8 mouse cellular contexts compared by ENCODE assay signal in the genomic region with DNA sequence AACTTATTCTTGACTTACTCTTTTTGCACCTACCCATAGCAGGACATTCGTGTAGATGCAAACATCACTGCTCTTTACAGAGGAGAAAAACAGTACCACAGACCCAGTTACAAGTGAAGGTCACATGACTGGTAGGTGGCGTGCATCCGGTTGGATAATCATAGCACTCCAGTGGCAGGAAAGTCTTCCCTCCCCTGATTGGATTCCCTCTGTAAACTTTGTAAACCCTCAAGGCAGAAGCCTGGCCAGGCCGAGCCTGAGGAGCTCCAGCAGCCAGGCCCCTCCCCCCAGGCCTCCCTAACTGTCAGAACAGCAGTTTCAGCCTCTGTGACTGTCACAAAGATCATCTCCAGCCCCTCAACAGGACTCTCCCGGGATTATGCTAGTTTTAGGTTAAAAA. TPM values are rescaled to one million over a fixed set of nuclear protein-coding genes. Genes with fewer than 3 reads are reported as not detected.
A peak's percentile ranks its signal among the peaks of the same experiment; 100 is the strongest.
DNase-seq lines count a peak whose midpoint lies in the region; ATAC-seq and TF ChIP-seq lines count a peak whose summit lies in the region.

No protein-coding gene starts in this region.

- peak overlapping the region; percentile 36 to 42 for H3K4me3 ChIP-seq in MEL (ENCODE audit: control insufficient read depth in 1 of 2, insufficient read depth in 1 of 2, low read depth in 2 of 2, low read length in 2 of 2)
- H3K4me3 ChIP-seq in embryonic facial prominence, embryonic 15.5 days (replicated peaks): no peak overlapping the region
- H3K4me3 ChIP-seq in intestine, embryonic 16.5 days (ENCODE audit: low read length): no peak overlapping the region
- no peak overlapping the region for H3K4me3 ChIP-seq in lung, embryonic 15.5 days
- no peak overlapping the region for H3K4me3 ChIP-seq in hindbrain, embryonic 14.5 days (replicated peaks; ENCODE audit: low read length)
- H3K4me3 ChIP-seq in forebrain, embryonic 13.5 days: no peak overlapping the region

- H3K4me1 ChIP-seq in MEL (ENCODE audit: control insufficient read depth in 1 of 2, insufficient read depth in 2 of 2, low read length in 2 of 2): peaks cover 2 to 20% of the 10 kb centered on the region in 2 experiments
- 0 out of 2 replicates have a peak, but pooled peaks cover 7% of the 10 kb centered on the region for H3K4me1 ChIP-seq in embryonic facial prominence, embryonic 15.5 days
- H3K4me1 ChIP-seq in intestine, embryonic 16.5 days (ENCODE audit: control insufficient read depth, insufficient read depth, low read length): peaks cover 6% of the 10 kb centered on the region
- H3K4me1 ChIP-seq in lung, embryonic 15.5 days: peaks cover 15% of the 10 kb centered on the region
- no peaks in the 10 kb centered on the region for H3K4me1 ChIP-seq in hindbrain, embryonic 14.5 days (replicated peaks; ENCODE audit: control insufficient read depth, insufficient read depth, low read length)
- no peaks in the 10 kb centered on the region for H3K4me1 ChIP-seq in forebrain, embryonic 13.5 days

- no peak overlapping the region for H3K4me2 ChIP-seq in embryonic facial prominence, embryonic 15.5 days (replicated peaks)
- peak overlapping the region; percentile 26; the same call in 1 of the 2 replicates for H3K4me2 ChIP-seq in intestine, embryonic 16.5 days (ENCODE audit: low read depth, low read length)
- H3K4me2 ChIP-seq in lung, embryonic 15.5 days: peak overlapping the region; percentile 17
- no peak overlapping the region for H3K4me2 ChIP-seq in hindbrain, embryonic 14.5 days (replicated peaks)
- no peak overlapping the region for H3K4me2 ChIP-seq in forebrain, embryonic 13.5 days

- no peak for TF ChIP-seq RAD21 in MEL (IDR thresholded peaks at IDR 0.05; ENCODE audit: low read depth, low read length)

- no peaks in the 10 kb centered on the region for H3K79me2 ChIP-seq in MEL (ENCODE audit: control insufficient read depth, insufficient read depth, low read length, poor library complexity)

- peak overlapping the region; percentile 98 for H3K27ac ChIP-seq in MEL (ENCODE audit: control insufficient read depth, low read depth, low read length)
- peak overlapping the region; percentile 34; the same call in 1 of the 2 replicates for H3K27ac ChIP-seq in embryonic facial prominence, embryonic 15.5 days (replicated peaks)
- 0 out of 2 replicates have a peak overlapping the region, but pooled peaks have one; percentile 55 for H3K27ac ChIP-seq in intestine, embryonic 16.5 days (ENCODE audit: low read length)
- H3K27ac ChIP-seq in lung, embryonic 15.5 days: peak overlapping the region; percentile 65
- H3K27ac ChIP-seq in hindbrain, embryonic 14.5 days: no peak overlapping the region
- H3K27ac ChIP-seq in forebrain, embryonic 13.5 days: no peak overlapping the region

- no peak; a peak in 1 of 4 replicates for TF ChIP-seq POLR2A in MEL (IDR thresholded peaks at IDR 0.05; ENCODE audit: control insufficient read depth in 1 of 2, insufficient read depth in 1 of 2, low read depth in 1 of 2, low read length in 2 of 2, poor library complexity in 1 of 2)

- TF ChIP-seq CTCF in MEL (IDR thresholded peaks at IDR 0.05 in 2 of 3, conservative IDR thresholded peaks at IDR 0.05 in 1 of 3; ENCODE audit: control insufficient read depth in 1 of 3, insufficient read depth in 1 of 3, low read depth in 2 of 3, low read length in 3 of 3, poor library complexity in 1 of 3, severe bottlenecking in 1 of 3): no peak

- peak; percentile 80 for DNase-seq in MEL (ENCODE audit: low read depth, low spot score)
- no peak for DNase-seq in hindbrain, embryonic 14.5 days (ENCODE audit: low spot score)
- no peak for DNase-seq in cerebellum, postnatal 14 days
- DNase-seq in thymus, postnatal 25 days: no peak

- peak; percentile 10 to 57; a peak in 3 of 4 replicates for TF ChIP-seq EP300 in MEL (IDR thresholded peaks at IDR 0.05; ENCODE audit: low read depth in 1 of 2, low read length in 2 of 2)

- H3K36me3 ChIP-seq in MEL (ENCODE audit: control insufficient read depth in 1 of 2, insufficient read depth in 2 of 2, low read length in 2 of 2): peaks cover 0 to 15% of the 10 kb centered on the region in 2 experiments; a peak in 2 of 4 replicates
- no peaks in the 10 kb centered on the region; the same call in 1 of the 2 replicates for H3K36me3 ChIP-seq in embryonic facial prominence, embryonic 15.5 days
- H3K36me3 ChIP-seq in intestine, embryonic 16.5 days (ENCODE audit: control insufficient read depth, insufficient read depth, low read length): no peaks in the 10 kb centered on the region
- no peaks in the 10 kb centered on the region for H3K36me3 ChIP-seq in lung, embryonic 15.5 days
- no peaks in the 10 kb centered on the region for H3K36me3 ChIP-seq in hindbrain, embryonic 14.5 days (replicated peaks; ENCODE audit: control insufficient read depth, insufficient read depth)
- 0 out of 2 replicates have a peak, but pooled peaks cover 4% of the 10 kb centered on the region for H3K36me3 ChIP-seq in forebrain, embryonic 13.5 days (ENCODE audit: poor library complexity, severe bottlenecking)

- 20% methylated on average over 5 of the region's 5 CpGs for WGBS in embryonic facial prominence, embryonic 15.5 days
- WGBS in intestine, embryonic 16.5 days: 19% methylated on average over 5 of the region's 5 CpGs
- WGBS in lung, embryonic 15.5 days: 20% methylated on average over 5 of the region's 5 CpGs
- WGBS in hindbrain, embryonic 14.5 days: 59% methylated on average over 5 of the region's 5 CpGs
- 54% methylated on average over 5 of the region's 5 CpGs for WGBS in forebrain, embryonic 13.5 days

- no peak for ATAC-seq in embryonic facial prominence, embryonic 15.5 days (ENCODE audit: insufficient number of reproducible peaks, low FRiP score, low TSS enrichment, low read depth)
- peak; percentile 71 for ATAC-seq in intestine, embryonic 16.5 days
- peak; percentile 86 for ATAC-seq in lung, embryonic 15.5 days (ENCODE audit: borderline replicate concordance, extremely low read depth, low FRiP score, low TSS enrichment)
- no peak for ATAC-seq in hindbrain, embryonic 14.5 days (ENCODE audit: low FRiP score)
- ATAC-seq in forebrain, embryonic 13.5 days: no peak

- H3K9me3 ChIP-seq in MEL (replicated peaks; ENCODE audit: insufficient read depth, low read length): no peaks in the 10 kb centered on the region
- H3K9me3 ChIP-seq in embryonic facial prominence, embryonic 15.5 days (replicated peaks): no peaks in the 10 kb centered on the region
- 0 out of 2 replicates have a peak, but pooled peaks cover 2% of the 10 kb centered on the region for H3K9me3 ChIP-seq in intestine, embryonic 16.5 days (ENCODE audit: control insufficient read depth, low read length)
- no peaks in the 10 kb centered on the region for H3K9me3 ChIP-seq in lung, embryonic 15.5 days
- H3K9me3 ChIP-seq in hindbrain, embryonic 14.5 days (ENCODE audit: control insufficient read depth, low read length): no peaks in the 10 kb centered on the region
- H3K9me3 ChIP-seq in forebrain, embryonic 13.5 days (replicated peaks): 0 out of 2 replicates have a peak, but pooled peaks cover 2% of the 10 kb centered on the region

- H3K27me3 ChIP-seq in MEL (ENCODE audit: control insufficient read depth in 1 of 2, insufficient read depth in 2 of 2, low read length in 2 of 2): no peaks in the 10 kb centered on the region
- no peaks in the 10 kb centered on the region for H3K27me3 ChIP-seq in embryonic facial prominence, embryonic 15.5 days
- no peaks in the 10 kb centered on the region for H3K27me3 ChIP-seq in intestine, embryonic 16.5 days (replicated peaks; ENCODE audit: control insufficient read depth, insufficient read depth, low read length)
- H3K27me3 ChIP-seq in lung, embryonic 15.5 days: no peaks in the 10 kb centered on the region
- no peaks in the 10 kb centered on the region for H3K27me3 ChIP-seq in hindbrain, embryonic 14.5 days (ENCODE audit: control insufficient read depth, insufficient read depth, low read length)
- no peaks in the 10 kb centered on the region for H3K27me3 ChIP-seq in forebrain, embryonic 13.5 days

- peak overlapping the region; percentile 59 for H3K9ac ChIP-seq in MEL (ENCODE audit: control insufficient read depth, low read depth, low read length, poor library complexity, severe bottlenecking)
- no peak overlapping the region for H3K9ac ChIP-seq in embryonic facial prominence, embryonic 15.5 days
- H3K9ac ChIP-seq in intestine, embryonic 16.5 days (ENCODE audit: low read depth, low read length): no peak overlapping the region
- H3K9ac ChIP-seq in lung, embryonic 15.5 days: no peak overlapping the region
- no peak overlapping the region for H3K9ac ChIP-seq in hindbrain, embryonic 14.5 days
- no peak overlapping the region for H3K9ac ChIP-seq in forebrain, embryonic 13.5 days

TF ChIP-seq in MEL, 35 proteins besides CTCF, POLR2A, EP300 and RAD21 (continues in another document):
- no peak for TF ChIP-seq NRF1 (IDR thresholded peaks at IDR 0.05; ENCODE audit: insufficient read depth, low read depth, low read length, poor library complexity, severe bottlenecking)
- 0 out of 2 replicates have a peak, but pooled peaks have one; percentile 44 for TF ChIP-seq TBP (IDR thresholded peaks at IDR 0.05; ENCODE audit: low read depth, low read length)
- no peak for TF ChIP-seq CHD1 (IDR thresholded peaks at IDR 0.05; ENCODE audit: low read depth, low read length)
- TF ChIP-seq HCFC1 (IDR thresholded peaks at IDR 0.05; ENCODE audit: low read depth, low read length): no peak; the same call in 1 of the 2 replicates

RNA-seq across cellular contexts. Expression of a gene that starts 12.2 kb away (rescaled TPM):
- 37.4 and 49.6 TPM in 2 replicates for total RNA-seq in MEL (2012; rRNA removed)
- 10 to 100 TPM in 1 of 2 experiments, not detected in 1; 75.6 TPM for polyA plus RNA-seq in MEL (2012; ENCODE audit: insufficient read depth in 1 of 2, insufficient read length in 2 of 2, low read depth in 1 of 2, low replicate concordance in 2 of 2, missing spikeins in 1 of 2)
- 80.1 and 84.4 TPM in 2 replicates for polyA plus RNA-seq in embryonic facial prominence, embryonic 15.5 days (2015; fragmentation: Nextera tagmentation; extraction: Ambion mirVana)
- 48.9 and 56.6 TPM in 2 replicates for polyA plus RNA-seq in intestine, embryonic 16.5 days (2015; fragmentation: Nextera tagmentation; extraction: Ambion mirVana)
- polyA plus RNA-seq in lung, embryonic 15.5 days (2015; fragmentation: Nextera tagmentation; extraction: Ambion mirVana): 64.7 and 68.5 TPM in 2 replicates
- polyA plus RNA-seq in hindbrain, embryonic 14.5 days (2014; fragmentation: Nextera tagmentation; extraction: Ambion mirVana): 93.0 and 104 TPM in 2 replicates
- polyA plus RNA-seq in forebrain, embryonic 13.5 days (2015; fragmentation: Nextera tagmentation; extraction: Ambion mirVana): 72.2 and 85.3 TPM in 2 replicates

RNA-seq across cellular contexts. Expression of a gene that starts 12.6 kb away (rescaled TPM):
- 1.2 and 1.8 TPM in 2 replicates for total RNA-seq in MEL (2012; rRNA removed)
- polyA plus RNA-seq in MEL (2012; ENCODE audit: insufficient read depth in 1 of 2, insufficient read length in 2 of 2, low read depth in 1 of 2, low replicate concordance in 2 of 2, missing spikeins in 1 of 2): 1 to 10 TPM in 1 of 2 experiments, not detected in 1; 4.8 TPM
- polyA plus RNA-seq in embryonic facial prominence, embryonic 15.5 days (2015; fragmentation: Nextera tagmentation; extraction: Ambion mirVana): 4.2 and 5.2 TPM in 2 replicates
- polyA plus RNA-seq in intestine, embryonic 16.5 days (2015; fragmentation: Nextera tagmentation; extraction: Ambion mirVana): 4.2 and 4.5 TPM in 2 replicates
- 3.7 and 4.0 TPM in 2 replicates for polyA plus RNA-seq in lung, embryonic 15.5 days (2015; fragmentation: Nextera tagmentation; extraction: Ambion mirVana)
- polyA plus RNA-seq in hindbrain, embryonic 14.5 days (2014; fragmentation: Nextera tagmentation; extraction: Ambion mirVana): 5.8 and 8.0 TPM in 2 replicates
- polyA plus RNA-seq in forebrain, embryonic 13.5 days (2015; fragmentation: Nextera tagmentation; extraction: Ambion mirVana): 5.4 and 5.7 TPM in 2 replicates

Comparison
In these comparisons a context has a peak if more than half of its experiments do, and no peak if none do; other contexts are left out.
1. H3K27ac ChIP-seq: peak in MEL (single experiment), embryonic facial prominence, embryonic 15.5 days (single experiment), intestine, embryonic 16.5 days (single experiment) and lung, embryonic 15.5 days (single experiment); none in hindbrain, embryonic 14.5 days (single experiment) and forebrain, embryonic 13.5 days (single experiment).
2. H3K4me3 ChIP-seq: peak in MEL (2 of 2); none in embryonic facial prominence, embryonic 15.5 days (single experiment), intestine, embryonic 16.5 days (single experiment), lung, embryonic 15.5 days (single experiment), hindbrain, embryonic 14.5 days (single experiment) and forebrain, embryonic 13.5 days (single experiment).
3. ATAC-seq: peak in intestine, embryonic 16.5 days (single experiment) and lung, embryonic 15.5 days (single experiment); none in embryonic facial prominence, embryonic 15.5 days (single experiment), hindbrain, embryonic 14.5 days (single experiment) and forebrain, embryonic 13.5 days (single experiment).
4. H3K4me2 ChIP-seq: peak in intestine, embryonic 16.5 days (single experiment) and lung, embryonic 15.5 days (single experiment); none in embryonic facial prominence, embryonic 15.5 days (single experiment), hindbrain, embryonic 14.5 days (single experiment) and forebrain, embryonic 13.5 days (single experiment).